Mouse (Mus musculus) stomach, embryonic 15.5 days (tissue): Measurements from ENCODE around the gene Kdm5c. TPM values are rescaled to one million over a fixed set of nuclear protein-coding genes. Genes with fewer than 3 reads are reported as not detected.
"Not testable (repeated sequence)": the region's sequence is repeated elsewhere in the genome, so short reads cannot be mapped to it uniquely, and the experiment has no call there.

ENCODE experiments used
- ATAC-seq: fragments of 200-750 bp; cut with Nextera tagmentation; 2 replicates; pipeline ENCODE4 v1.8.0; 2017; ENCODE audit warnings: low read depth, moderate number of reproducible peaks, moderate TSS enrichment; ENCODE audit not compliant: insufficient read depth, low FRiP score
- H3K27ac ChIP-seq: fragments of 300-500 bp; sonication (generic); 2 replicates; pipeline ENCODE4 v1.5.1; 2015; ENCODE audit warnings: mild to moderate bottlenecking, inconsistent platforms
- H3K27me3 ChIP-seq: fragments of 300-500 bp; sonication (generic); replicated peaks from 2 replicates; pipeline ENCODE4 v1.6.1; 2015; ENCODE audit warnings: inconsistent platforms
- H3K36me3 ChIP-seq: fragments of 300-500 bp; sonication (generic); 2 replicates; pipeline ENCODE4 v1.6.1; 2015; ENCODE audit warnings: inconsistent platforms
- H3K4me1 ChIP-seq: fragments of 300-500 bp; sonication (generic); 2 replicates; pipeline ENCODE4 v1.6.1; 2015; ENCODE audit warnings: inconsistent platforms
- H3K4me2 ChIP-seq: fragments of 300-500 bp; sonication (generic); 2 replicates; pipeline ENCODE4 v1.6.1; 2015; ENCODE audit warnings: mild to moderate bottlenecking, inconsistent platforms
- H3K4me3 ChIP-seq: fragments of 300-500 bp; sonication (generic); replicated peaks from 2 replicates; pipeline ENCODE4 v1.5.1; 2015; ENCODE audit warnings: inconsistent platforms
- H3K9ac ChIP-seq: fragments of 300-500 bp; sonication (generic); 2 replicates; pipeline ENCODE4 v1.6.1; 2015; ENCODE audit warnings: inconsistent platforms
- H3K9me3 ChIP-seq: fragments of 300-500 bp; sonication (generic); 2 replicates; pipeline ENCODE4 v1.6.1; 2016; ENCODE audit warnings: inconsistent platforms
- WGBS: fragments of 180-500 bp; shearing (Covaris S2); methylation state at CpG from one replicate; pipeline ENCODE4 v1.1.7; 2015; 5-methylcytosine and 5-hydroxymethylcytosine counted together
- polyA plus RNA-seq: library from polyadenylated mRNA; unstranded; fragments of >200 nt; fragmentation: Nextera tagmentation; extraction: Ambion mirVana; gene quantifications from 2 replicates; pipeline ENCODE4 v1.2.1, GENCODE M21; 2015

Kdm5c gene
- polyA plus RNA-seq, 1 experiment from 2014 or later = 34.4 TPM

DNA sequence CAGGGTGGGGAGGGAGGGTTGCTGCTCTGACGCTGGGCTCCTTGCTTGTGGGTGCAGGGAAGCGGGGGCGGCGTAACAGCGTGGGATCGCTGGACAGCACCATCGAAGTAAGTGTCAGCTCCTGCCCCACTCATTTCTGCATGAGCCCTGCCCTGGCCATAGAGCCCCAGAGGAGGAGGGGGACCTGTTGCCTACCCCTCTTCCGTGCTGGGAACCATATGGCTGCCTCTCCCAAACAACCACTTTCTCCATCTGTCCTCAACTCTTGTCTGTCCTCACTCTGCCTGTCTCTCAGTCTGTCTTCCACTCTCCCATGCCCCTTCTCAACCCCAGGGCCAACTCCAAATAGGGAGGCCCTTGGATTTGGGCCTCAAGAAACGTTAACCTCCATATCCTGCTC, 10.6 kb upstream of the Kdm5c start:
- Histone ChIP-seq H3K9me3 (no peaks in the 10 kb centered on the region), H3K4me3 (no peak overlapping the region), H3K27ac (no peak overlapping the region), H3K27me3 (no peaks in the 10 kb centered on the region), H3K9ac (no peak overlapping the region), H3K4me2 (no peak overlapping the region), H3K36me3 (no peaks in the 10 kb centered on the region), H3K4me1 (no peaks in the 10 kb centered on the region)
- 55% methylated on average over 9 of the region's 9 CpGs for WGBS
- no peak for ATAC-seq

DNA sequence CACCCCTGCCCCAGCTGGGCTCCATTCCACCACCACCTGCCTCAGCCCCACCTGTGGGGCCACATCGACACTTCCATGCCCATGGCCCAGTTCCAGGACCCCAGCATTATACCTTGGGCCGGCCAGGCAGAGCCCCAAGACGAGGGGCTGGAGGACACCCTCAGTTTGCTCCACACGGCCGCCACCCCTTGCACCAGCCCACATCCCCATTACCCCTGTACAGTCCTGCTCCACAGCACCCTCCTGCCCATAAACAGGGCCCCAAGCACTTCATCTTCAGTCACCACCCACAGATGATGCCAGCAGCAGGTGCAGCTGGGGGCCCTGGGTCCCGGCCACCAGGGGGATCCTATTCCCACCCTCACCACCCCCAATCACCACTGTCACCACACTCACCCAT, 9.5 kb upstream of the Kdm5c start:
- WGBS = 82% methylated on average over 6 of the region's 6 CpGs
- Histone ChIP-seq H3K27me3 (no peaks in the 10 kb centered on the region), H3K27ac (no peak overlapping the region), H3K36me3 (no peaks in the 10 kb centered on the region), H3K4me2 (no peak overlapping the region), H3K9ac (no peak overlapping the region), H3K4me1 (no peaks in the 10 kb centered on the region), H3K9me3 (no peaks in the 10 kb centered on the region), H3K4me3 (no peak overlapping the region)
- ATAC-seq = no peak

DNA sequence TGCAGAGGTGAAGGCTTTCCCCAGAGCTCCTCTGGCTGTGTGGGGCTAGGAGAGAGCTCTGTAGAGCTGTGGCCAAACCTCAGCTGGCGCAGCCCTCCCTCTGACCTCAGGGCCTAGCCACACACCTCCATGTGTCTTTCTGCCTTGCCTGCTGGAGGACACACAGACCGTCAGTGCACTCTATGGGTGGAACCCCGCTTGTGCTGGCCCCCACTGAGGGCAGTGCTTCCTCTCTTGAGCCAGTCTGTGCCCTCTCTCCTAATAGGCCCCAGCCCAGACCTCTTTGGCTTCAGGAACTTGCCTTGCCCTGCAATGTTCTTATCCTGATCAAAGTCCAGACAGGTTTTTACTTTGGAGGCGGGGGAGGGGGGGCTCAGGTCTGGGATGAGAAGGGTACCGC, 8.5 kb upstream of the Kdm5c start:
- no peaks in the 10 kb centered on the region for H3K9me3 ChIP-seq
- WGBS = 75% methylated on average over 5 of the region's 5 CpGs
- H3K27ac ChIP-seq = no peak overlapping the region
- no peak overlapping the region for H3K9ac ChIP-seq
- H3K4me3 ChIP-seq = no peak overlapping the region
- ATAC-seq = peak; percentile 10; the same call in 1 of the 2 replicates
- H3K36me3 ChIP-seq = no peaks in the 10 kb centered on the region
- H3K4me1 ChIP-seq = no peaks in the 10 kb centered on the region
- no peak overlapping the region for H3K4me2 ChIP-seq
- no peaks in the 10 kb centered on the region for H3K27me3 ChIP-seq

GRCm38 (mm10) chrX:152234125-152234524, 1.3 kb downstream of the Kdm5c start:
- Histone ChIP-seq H3K9me3 (no peaks in the 10 kb centered on the region), H3K27me3 (no peaks in the 10 kb centered on the region), H3K36me3 (no peaks in the 10 kb centered on the region), H3K27ac (no peak overlapping the region), H3K9ac (peak overlapping the region; percentile 77; the same call in 1 of the 2 replicates), H3K4me3 (peak overlapping the region; percentile 87), H3K4me2 (peak overlapping the region; percentile 64), H3K4me1 (no peaks in the 10 kb centered on the region)
- 16% methylated on average over 3 of the region's 3 CpGs for WGBS
- ATAC-seq = no peak

- Histone ChIP-seq H3K4me3 (no peak overlapping the region), H3K9ac (no peak overlapping the region), H3K4me1 (no peaks in the 10 kb centered on the region), H3K36me3 (peaks cover 6% of the 10 kb centered on the region), H3K4me2 (no peak overlapping the region), H3K9me3 (no peaks in the 10 kb centered on the region), H3K27me3 (no peaks in the 10 kb centered on the region), H3K27ac (no peak overlapping the region)
- 58% methylated on average over 2 of the region's 2 CpGs for WGBS
- no peak for ATAC-seq
Measured at GRCm38 (mm10) chrX:152235758-152236157, 2.9 kb downstream of the Kdm5c start.

DNA sequence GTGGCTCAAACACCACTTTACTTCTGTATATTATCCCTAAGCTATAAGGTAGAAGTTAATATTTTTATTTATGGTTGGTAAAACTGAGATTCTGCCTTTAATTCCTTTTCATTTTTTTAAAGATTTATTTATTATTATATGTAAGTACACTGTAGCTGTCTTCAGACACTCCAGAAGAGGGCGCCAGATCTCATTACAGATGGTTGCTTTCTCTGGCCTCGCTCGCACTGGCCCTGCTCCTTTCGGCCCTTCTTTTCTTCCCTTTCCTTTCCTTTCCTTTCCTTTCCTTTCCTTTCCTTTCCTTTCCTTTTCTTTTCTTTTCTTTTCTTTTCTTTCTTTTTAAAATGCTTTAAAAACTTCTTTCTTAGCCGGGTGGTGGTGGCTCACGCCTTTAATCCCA, 10.3 kb downstream of the Kdm5c start:
- not testable (repeated sequence) for H3K4me1 ChIP-seq, H3K9me3 ChIP-seq, H3K9ac ChIP-seq, H3K27me3 ChIP-seq, H3K4me2 ChIP-seq, ATAC-seq, H3K4me3 ChIP-seq, H3K27ac ChIP-seq
- WGBS = 84% methylated on average over 6 of the region's 6 CpGs
- H3K36me3 ChIP-seq = peaks cover 36% of the 10 kb centered on the region

GRCm38 (mm10) chrX:152244492-152245189, 11.8 kb downstream of the Kdm5c start:
- Histone ChIP-seq H3K9ac (no peak overlapping the region), H3K4me1 (no peaks in the 10 kb centered on the region), H3K27me3 (no peaks in the 10 kb centered on the region), H3K4me2 (no peak overlapping the region), H3K36me3 (peaks cover 39% of the 10 kb centered on the region), H3K27ac (no peak overlapping the region), H3K9me3 (no peaks in the 10 kb centered on the region), H3K4me3 (no peak overlapping the region)
- 88% methylated on average over 2 of the region's 2 CpGs for WGBS
- no peak for ATAC-seq

GRCm38 (mm10) chrX:152271189-152271588, 38.4 kb downstream of the Kdm5c start:
- no peak overlapping the region for H3K9ac ChIP-seq
- WGBS = 96% methylated on average over 11 of the region's 11 CpGs
- H3K36me3 ChIP-seq = peaks cover 60% of the 10 kb centered on the region
- no peak overlapping the region for H3K4me3 ChIP-seq
- H3K4me1 ChIP-seq = no peaks in the 10 kb centered on the region
- no peak overlapping the region for H3K27ac ChIP-seq
- no peak overlapping the region for H3K4me2 ChIP-seq
- no peaks in the 10 kb centered on the region for H3K27me3 ChIP-seq
- no peaks in the 10 kb centered on the region for H3K9me3 ChIP-seq
- ATAC-seq = no peak

GRCm38 (mm10) chrX:152279384-152279783, 46.6 kb downstream of the Kdm5c start:
- no peaks in the 10 kb centered on the region for H3K9me3 ChIP-seq
- no peak overlapping the region for H3K27ac ChIP-seq
- ATAC-seq = no peak
- H3K4me1 ChIP-seq = no peaks in the 10 kb centered on the region
- no peak overlapping the region for H3K4me3 ChIP-seq
- no peaks in the 10 kb centered on the region for H3K27me3 ChIP-seq
- H3K4me2 ChIP-seq = no peak overlapping the region
- WGBS = 90% methylated on average over 6 of the region's 6 CpGs
- H3K9ac ChIP-seq = no peak overlapping the region
- H3K36me3 ChIP-seq = peaks cover 3% of the 10 kb centered on the region; the same call in 1 of the 2 replicates

DNA sequence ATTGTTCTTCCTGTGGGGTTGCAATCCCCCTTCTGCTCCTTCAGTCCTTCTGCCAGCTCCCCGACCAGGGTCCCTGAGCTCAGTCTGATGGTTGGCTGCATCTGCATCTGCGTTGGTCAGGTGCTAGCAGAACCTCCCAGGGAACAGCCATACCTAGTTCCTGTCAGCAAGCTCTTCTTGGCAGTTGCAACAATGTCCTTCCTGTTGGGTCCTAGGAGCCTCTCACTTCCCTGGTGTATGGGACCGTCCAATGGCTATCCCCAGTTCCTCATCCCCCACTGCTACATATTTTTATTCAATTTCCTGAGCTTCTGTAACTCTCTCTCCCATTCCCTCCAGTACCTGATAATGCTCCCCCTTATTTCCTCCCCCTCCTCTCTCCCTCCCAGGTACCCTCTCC, 51.9 kb downstream of the Kdm5c start:
- Histone ChIP-seq H3K4me3 (no peak overlapping the region), H3K4me2 (no peak overlapping the region), H3K27ac (no peak overlapping the region), H3K9ac (no peak overlapping the region), H3K4me1 (no peaks in the 10 kb centered on the region), H3K27me3 (no peaks in the 10 kb centered on the region), H3K9me3 (no peaks in the 10 kb centered on the region), H3K36me3 (no peaks in the 10 kb centered on the region)
- no peak for ATAC-seq
- WGBS = 57% methylated on average over 3 of the region's 3 CpGs

GRCm38 (mm10) chrX:152287026-152287425, 54.2 kb downstream of the Kdm5c start:
- WGBS = 55% methylated on average over 1 of the region's 1 CpGs

DNA sequence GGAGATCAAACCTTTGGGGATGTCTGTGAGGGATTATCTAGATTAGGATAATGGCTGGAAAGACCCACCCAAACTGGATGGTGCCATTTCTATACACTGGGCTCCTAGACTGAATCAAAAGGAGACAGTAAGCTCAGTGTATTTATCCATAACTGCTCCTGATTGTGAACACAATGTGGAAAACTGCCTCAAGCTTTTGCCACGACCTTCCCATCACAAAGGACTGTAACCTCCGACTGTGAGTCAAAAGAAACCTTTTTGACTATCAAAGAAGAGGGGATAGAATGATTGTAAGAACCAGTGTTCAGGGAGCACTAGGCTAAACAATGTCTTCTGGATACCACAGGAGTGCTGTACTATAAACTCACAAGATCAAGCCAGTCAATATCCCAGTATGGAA, 73.4 kb downstream of the Kdm5c start:
- no peak overlapping the region for H3K9ac ChIP-seq
- no peak overlapping the region for H3K27ac ChIP-seq
- WGBS = 76% methylated on average over 2 of the region's 2 CpGs
- no peaks in the 10 kb centered on the region for H3K9me3 ChIP-seq
- no peaks in the 10 kb centered on the region for H3K36me3 ChIP-seq
- H3K4me3 ChIP-seq = no peak overlapping the region
- H3K4me2 ChIP-seq = no peak overlapping the region
- ATAC-seq = no peak
- H3K4me1 ChIP-seq = no peaks in the 10 kb centered on the region
- no peaks in the 10 kb centered on the region; the same call in 1 of the 2 replicates for H3K27me3 ChIP-seq

More at GRCm38 (mm10) chrX:152287026-152287425, 54.2 kb downstream of the Kdm5c start:
- not testable (repeated sequence) for H3K4me3 ChIP-seq, ATAC-seq, H3K36me3 ChIP-seq, H3K9me3 ChIP-seq, H3K27me3 ChIP-seq, H3K27ac ChIP-seq, H3K4me1 ChIP-seq, H3K4me2 ChIP-seq, H3K9ac ChIP-seq

GRCm38 (mm10) chrX:152307371-152307770, 74.6 kb downstream of the Kdm5c start:
- ATAC-seq = peak; percentile 92
- no peaks in the 10 kb centered on the region for H3K4me1 ChIP-seq
- H3K9me3 ChIP-seq = no peaks in the 10 kb centered on the region
- no peak overlapping the region for H3K27ac ChIP-seq
- no peak overlapping the region for H3K4me3 ChIP-seq
- H3K4me2 ChIP-seq = no peak overlapping the region
- H3K27me3 ChIP-seq = no peaks in the 10 kb centered on the region; the same call in 1 of the 2 replicates
- no peaks in the 10 kb centered on the region for H3K36me3 ChIP-seq
- no peak overlapping the region for H3K9ac ChIP-seq
